Mouse (Mus musculus) heart, postnatal 25 days (tissue): ENCODE data around the gene Dlst. TPM values are rescaled to one million over a fixed set of nuclear protein-coding genes. Genes with fewer than 3 reads are reported as not detected.
A peak's percentile ranks its signal among the peaks of the same experiment; 100 is the strongest.
"Not testable (repeated sequence)": the region's sequence is repeated elsewhere in the genome, so short reads cannot be mapped to it uniquely, and the experiment has no call there.

ENCODE experiments used
- DNase-seq: peaks from one replicate; pipeline ENCODE4 v3.0.0; 2022; ENCODE audit warnings: low spot score
- intact Hi-C: fragments of 180-260 bp; cut with DNase I; formaldehyde crosslinking; loops from one replicate; pipeline ENCODE4 v1.15.1; 2025
- total RNA-seq, 2 experiments: library from RNA; stranded (reverse); gene quantifications; 2 replicates each; pipeline ENCODE4 v1.2.3; 2021

Dlst gene
- total RNA-seq, 2 experiments from 2014 or later = 830 to 838 TPM

DNA sequence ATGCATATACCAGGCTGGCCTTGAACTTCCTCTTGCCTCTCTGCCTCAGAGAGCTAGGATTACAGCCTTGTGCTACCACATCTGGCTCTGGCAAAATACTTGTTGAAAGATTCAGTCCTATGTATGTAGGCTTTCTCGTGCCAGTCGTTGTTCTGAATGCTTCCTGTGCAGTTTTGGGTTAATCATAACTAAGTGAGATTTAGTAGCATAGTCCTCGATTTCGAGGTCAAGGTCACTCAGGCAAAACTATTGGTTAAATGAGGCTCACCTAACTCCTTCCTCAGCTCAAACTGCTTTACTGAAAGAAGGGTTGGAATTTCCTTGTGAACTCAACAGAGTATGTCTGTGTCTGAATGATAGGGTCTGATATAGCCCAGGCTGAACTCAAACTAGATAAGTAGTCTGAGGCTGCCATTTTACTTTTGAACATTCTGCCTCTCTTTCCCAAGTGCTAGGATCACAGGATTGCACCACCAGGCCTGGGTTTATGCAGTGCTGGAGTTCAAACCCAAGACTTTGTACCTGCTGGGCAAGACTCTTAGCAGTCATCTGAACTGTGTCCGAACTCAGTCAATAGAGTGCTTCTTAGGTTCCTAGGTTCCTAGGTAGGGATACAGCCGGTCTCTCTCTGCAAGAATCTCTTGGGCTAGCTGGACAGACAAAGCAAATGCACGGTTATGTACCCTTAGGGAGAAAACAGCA is 2.1 kb downstream of the Dlst start:
- DNase-seq = no peak
- intact Hi-C loops = no loop called here

DNA sequence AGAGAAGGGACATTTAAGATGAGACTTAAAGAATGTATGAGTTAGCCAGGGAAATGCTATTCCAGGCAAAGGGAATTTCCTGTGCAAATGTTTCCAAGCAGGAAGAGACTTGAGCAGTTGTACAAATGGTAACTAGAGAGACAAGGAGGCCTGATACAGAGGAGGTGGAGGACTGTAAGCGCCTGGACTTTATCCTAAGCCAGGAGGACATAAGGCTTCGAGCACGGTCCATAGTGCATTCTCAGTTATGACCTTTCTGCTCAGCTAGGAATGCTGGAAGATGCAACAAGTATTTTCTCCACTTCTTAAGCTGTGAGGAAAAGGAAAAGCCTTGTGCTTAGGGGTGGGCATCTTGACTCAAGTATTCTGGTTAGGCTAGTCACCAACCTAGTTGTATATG is 2.7 kb downstream of the Dlst start:
- DNase-seq = no peak
- intact Hi-C loops = no loop called here

DNA sequence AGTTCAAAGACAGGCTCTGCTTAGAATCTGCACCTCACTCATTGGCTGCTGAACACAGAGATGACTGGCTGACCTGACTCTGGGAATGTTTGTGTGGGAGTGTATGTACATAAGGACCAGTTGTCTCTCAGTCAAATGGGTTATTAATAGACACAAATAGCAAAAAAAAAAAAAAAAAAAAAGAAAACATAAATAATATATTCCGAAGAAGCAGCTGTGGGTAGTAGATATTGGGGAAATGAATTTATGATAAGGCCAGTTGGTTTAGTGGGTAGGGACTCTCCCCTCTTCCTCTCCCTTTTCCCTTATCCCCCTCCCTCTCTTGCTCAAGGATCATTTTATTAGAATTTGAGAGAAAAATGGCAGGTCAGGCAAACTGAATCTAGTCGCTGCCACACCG is 3.3 kb downstream of the Dlst start:
- intact Hi-C loops = no loop called here
- no peak for DNase-seq

DNA sequence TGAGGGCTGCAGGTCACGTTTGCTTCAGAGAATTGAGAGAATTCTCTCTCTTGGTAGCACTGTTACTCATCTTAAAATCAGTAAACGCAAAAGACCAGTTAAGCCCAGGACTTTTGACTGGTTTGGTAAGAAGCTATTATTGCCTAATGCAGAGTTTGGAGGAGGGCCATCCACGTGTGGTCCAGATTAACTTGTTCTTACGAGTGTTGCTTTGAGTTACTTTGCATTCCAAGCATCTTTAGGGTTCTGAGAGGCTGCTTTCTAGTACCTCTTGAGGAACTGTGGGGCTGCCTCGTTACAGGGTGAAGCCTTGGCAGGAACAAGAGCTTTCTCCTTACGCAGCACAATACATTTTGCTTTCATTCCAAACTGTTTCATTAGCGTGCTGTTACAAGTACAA is 5.0 kb downstream of the Dlst start:
- DNase-seq = no peak
- intact Hi-C loops = no loop called here

DNA sequence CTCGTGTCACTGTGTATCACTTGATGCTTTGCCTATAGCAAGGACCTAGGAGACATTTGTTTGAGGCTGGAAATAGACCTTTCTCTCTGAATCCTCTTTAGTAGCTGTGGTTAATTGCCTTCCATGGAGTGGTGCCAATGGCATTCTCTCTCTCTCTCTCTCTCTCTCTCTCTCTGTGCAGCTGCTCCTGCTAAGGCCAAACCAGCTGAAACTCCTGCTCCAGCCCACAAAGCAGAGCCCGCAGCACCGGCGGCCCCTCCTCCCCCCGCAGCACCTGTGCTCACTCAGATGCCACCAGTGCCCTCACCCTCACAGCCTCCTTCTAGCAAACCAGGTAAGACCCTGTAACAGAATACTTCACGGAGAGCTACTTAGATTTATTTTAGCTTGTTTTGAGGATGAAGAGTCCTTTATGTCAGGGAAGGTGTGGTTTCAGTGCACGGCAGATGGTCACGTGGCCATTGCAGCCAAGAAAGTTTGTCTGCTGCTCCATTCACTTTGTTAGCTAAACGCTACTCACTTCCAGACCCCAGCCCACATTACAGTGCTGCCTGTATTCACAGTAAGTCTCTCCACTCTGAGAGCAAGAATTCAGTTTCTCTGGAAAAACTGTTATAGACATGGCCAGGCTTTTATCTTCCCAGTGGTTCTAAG is 11.3 kb downstream of the Dlst start:
- DNase-seq = no peak
- intact Hi-C loops = no loop called here

DNA sequence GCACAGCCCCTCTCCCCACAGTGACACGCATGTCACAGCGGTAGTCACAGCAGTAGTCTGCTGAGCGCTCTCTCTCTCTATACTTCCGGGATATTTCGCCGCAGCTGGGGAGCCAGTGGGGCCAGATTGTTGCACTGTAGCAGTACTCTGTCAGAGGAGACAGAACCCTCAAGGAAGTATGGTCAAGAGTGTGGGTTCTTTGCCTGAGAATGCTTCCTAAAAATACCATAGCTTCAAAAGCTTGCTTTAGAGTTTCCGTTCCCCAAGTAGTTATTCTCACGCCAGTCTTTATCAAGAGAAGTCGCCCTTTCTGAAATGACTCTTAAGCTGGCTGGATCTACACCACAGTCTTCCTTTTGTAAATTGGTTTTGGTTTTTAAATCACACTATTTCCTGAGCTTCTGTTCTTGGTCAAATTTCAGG is 12.5 kb downstream of the Dlst start:
- intact Hi-C loops = no loop called here
- no peak for DNase-seq

DNA sequence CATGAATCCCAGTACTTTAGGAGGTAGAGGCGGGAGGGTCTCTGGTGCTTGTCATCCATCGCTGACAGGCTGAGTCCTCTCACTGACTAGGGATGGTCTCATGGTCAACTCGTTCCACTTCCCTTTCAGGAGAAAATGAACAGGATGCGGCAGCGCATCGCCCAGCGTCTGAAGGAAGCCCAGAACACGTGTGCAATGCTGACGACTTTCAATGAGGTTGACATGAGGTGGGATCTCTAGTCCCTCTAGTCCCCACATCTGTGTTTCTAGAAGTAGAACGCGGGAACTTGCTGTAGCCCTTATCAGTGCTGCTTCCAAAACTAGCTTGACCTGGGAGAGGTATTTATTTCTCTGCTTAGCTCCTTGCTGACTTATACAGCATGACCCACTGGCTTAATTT is 13.0 kb downstream of the Dlst start:
- intact Hi-C loops = no loop called here

DNA sequence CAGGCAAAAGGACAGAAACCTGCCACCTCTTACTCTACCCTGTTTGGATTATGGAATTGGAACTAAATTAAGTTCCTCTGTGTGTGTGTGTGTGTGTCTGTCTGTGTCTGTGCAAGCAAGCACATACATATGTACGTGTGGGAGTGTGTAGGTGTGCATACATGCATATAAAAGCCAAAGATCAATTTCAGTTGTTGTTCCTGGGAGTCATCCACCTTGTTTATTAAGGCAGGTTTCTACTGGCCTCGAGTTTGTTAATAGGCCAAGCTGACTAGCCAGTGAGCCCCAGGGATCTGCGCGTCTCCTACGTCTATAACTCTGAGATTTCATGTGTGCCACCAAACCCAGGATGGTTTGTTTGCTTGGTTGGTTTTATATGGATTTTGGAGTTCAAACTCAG is 14.1 kb downstream of the Dlst start:
- intact Hi-C loops = no loop called here
- no peak for DNase-seq

More for the DNA sequence above, 13.0 kb downstream of the Dlst start:
- DNase-seq = no peak

DNA sequence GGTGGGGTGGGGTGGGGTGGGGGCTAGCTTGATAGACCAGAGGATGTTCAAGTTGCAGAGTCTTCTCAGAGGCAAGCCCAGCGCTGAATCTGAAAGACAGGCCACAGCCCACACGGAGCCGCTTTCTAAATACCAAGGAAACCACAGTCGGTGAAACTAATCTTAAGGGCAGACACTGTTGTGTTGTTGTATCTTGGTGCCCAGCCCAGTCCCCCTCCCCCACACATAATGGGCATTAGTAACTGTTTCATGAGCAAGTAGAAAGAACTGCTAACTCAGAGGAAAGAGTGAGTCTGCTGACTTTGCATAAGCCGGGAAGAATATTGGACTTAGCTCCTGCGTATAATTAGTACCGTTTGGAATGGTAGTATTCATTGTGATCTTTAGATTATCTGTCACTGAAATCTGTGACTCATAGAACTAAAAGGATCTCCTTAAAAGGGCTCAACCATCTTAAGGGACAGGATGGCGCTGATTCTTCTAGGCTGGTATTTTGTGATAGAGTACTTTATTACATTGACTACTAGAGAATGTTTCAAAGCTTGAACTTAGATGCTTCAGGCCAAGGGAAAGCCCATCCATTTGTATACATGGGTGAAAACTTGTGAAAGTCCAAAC is 16.5 kb downstream of the Dlst start:
- no peak for DNase-seq
- intact Hi-C loops = no loop called here

DNA sequence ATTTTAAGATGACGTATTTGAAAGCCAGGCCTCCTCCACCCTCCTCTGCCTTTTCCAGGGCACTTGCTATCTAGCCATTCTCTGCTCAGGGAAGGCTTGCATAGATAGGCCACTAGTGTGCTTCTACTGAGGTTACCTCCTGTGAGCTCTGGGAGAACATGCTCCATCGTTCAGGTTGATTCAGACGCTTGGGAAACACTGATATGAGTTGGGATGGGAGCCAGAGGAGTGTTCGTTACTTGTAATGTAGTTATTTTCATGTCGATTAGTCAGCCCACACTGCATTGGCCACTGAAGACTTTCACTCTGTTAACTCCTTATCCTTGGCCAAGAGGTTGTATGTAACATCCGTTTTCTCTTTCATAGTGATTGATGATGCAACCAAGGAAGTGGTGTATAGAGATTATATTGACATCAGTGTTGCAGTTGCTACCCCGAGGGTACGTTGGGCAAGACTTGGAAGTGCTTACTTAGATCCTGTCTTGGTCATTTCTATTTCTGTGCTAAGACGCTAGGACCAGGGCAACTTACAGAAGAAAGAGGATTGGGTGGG is 18.9 kb downstream of the Dlst start:
- intact Hi-C loops = no loop called here
- DNase-seq = no peak

DNA sequence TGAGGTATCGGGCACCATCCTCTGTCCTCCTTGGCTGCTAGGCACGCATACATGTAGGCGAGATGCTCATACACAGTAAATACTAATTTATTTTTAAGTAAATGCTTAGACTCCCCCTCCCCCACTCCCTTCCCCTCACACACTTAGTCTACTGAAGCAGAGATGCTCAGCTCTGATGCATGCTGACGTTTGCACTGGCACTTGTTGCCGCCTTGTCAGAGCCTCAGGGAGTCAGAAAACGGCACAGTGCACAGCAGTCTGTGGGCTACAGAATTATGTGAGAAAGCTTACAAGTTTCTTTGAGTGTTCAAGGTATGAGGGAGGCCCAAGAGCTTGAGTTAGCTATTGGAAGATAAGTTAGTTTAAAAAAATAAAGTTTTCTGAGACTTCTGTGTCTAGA is 20.7 kb downstream of the Dlst start:
- intact Hi-C loops = no loop called here
- DNase-seq = no peak

DNA sequence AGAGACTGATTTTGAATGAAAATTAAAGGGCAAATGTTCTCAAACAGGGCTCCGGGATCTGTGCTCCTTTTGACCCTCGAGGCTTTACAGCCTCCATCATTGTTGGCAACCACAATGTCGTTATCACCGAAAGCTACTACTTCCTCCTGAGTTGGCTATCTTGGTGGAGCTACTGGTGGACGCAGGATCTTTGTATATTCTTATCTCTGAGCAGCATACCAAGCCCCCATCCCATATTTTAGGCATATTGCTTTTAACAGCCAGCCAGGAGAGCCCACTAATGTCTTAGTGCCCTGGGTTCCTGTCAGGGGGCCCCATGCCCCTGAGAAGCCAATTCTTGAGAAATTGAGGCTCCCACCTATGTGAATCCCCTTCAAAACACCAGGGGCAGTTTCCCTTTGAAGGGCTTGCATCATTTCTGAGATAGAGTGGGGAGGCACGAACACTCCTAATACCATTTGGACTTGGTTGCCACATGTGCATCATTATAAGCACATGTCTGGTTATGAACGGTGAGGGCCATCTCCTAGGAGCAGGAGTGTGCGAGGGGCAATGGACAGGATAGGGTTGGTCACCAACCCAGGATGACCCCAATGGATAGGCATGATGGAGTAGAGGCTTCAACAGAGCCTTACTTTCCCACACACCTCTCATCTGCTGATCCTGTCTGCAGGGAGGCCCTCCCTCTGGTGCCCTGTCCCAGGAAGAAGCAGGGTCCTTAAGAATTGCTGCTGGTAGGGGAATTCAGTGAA is 23.6 kb downstream of the Dlst start:
- no peak for DNase-seq
- intact Hi-C loops = no loop called here

DNA sequence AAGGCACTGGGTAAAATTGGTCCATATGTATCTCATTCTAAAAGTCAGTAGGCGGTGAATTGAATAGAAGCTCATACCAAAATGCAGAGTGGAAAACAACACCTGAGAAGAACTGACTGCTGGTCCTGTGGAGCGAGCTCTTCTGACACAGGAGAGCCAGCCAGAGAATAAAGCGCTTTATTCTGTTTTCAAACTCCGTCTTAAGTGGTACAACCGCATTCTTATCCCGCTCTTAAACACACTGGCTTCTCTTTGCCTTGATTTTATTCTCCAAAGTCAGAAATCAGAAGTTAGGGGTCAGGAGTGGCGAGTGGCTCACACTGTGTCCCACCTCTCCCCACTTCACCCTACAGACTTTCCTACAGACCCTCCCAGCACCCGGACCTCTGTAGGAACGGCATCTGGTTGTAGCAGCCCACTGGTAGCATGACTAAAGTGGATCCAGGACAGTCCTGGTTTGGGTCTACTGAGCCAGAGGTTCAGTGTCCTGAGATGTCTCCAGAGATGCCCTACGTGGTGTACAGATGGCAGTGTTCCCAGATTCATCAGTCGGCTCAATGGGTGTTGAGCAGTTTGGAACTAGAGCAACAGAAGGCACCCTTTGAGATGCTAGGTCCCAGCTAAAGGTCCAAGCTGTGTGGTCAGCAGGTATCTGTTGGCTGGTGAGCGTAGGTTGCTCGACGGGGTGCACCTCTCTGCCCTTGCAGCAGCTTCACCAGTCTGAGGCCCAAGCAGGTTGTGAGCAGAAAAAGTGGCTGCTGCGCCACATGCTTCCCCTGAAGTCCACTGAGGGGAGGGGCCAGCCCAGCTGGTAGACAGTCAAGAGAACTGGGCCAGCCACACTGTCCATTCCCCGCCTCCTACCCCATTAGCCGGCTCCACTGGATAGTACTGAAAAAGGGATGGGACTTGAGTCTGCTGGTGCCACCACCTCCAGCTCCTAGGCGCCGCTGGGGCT is 25.2 kb downstream of the Dlst start:
- intact Hi-C loops = no loop called here
- no peak for DNase-seq

DNA sequence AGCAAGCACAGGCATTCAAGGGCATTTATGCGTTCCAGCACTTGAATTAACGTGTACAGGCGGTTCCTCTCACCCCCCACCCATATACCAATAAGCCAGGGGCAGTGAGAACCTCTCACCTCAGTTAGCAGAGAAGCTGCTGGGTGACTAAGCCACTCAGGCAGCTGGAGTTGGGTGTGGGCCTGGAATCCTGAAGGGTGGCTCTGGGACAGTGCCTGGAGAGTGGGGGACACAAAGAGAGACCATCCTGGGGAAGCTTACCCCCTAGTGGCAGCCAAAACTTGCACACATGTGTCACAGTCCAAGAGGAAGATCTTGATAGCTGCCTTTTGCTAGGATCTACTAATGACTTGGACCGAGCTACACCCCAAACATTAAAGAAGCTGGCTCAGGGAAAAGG is 26.0 kb downstream of the Dlst start:
- DNase-seq = no peak
- intact Hi-C loops = no loop called here

DNA sequence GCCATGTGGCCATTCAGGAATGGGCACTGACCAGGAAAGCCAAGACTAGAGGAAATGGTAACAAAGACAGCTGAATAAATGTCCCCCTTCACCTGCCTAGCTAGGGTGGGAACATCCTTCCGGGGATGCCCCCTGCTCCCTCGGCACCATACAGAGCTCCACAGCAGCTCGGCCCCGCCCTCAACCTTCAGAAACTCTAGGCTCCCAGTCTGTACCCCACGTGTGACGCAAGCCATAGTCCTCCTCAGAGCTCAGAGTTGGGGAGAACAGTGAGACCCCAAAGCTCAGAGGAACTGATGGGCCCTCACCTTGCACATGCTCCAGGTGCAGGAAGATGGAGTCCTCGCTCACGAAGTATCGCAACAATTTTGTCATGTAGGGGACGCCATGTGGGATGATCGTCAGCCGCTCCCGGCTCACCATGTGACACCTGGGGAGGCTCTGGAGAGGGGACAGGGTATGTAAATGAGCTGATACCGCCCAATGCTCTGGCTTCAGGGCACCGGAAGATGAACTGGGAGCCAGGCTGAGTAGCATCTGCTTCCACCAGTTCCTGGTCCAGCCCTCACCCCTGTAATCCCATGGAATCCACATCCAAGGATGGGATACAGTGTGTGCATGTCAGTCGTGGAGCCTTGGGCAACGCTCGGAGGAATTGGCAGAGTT is 29.5 kb downstream of the Dlst start:
- DNase-seq = no peak
- intact Hi-C loops = loop anchor here (5.0 kb wide), 1 partner anchor 48 kb away; no protein-coding TSS in a partner anchor

DNA sequence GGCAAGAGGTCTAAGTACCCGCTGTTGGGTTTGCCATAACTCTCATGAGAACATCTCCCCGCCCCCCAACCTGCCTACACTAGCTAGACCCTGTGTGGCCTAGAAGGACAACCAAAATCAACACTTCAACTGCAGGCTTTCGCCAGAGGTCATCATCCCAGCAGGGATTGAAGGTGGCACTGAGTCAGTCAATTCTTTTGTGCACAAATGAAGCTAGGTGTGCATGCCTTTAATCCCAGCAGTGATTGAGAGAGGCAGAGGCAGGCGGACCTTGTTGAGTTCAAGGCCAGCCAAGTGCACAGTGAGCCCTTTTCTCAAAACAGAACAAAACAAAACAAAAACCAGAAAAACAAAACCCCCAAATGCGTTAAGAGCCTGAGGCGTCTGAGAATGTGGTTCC is 30.5 kb downstream of the Dlst start:
- intact Hi-C loops = loop anchor here (5.0 kb wide), 1 partner anchor 49 kb away; no protein-coding TSS in a partner anchor
- DNase-seq = no peak

DNA sequence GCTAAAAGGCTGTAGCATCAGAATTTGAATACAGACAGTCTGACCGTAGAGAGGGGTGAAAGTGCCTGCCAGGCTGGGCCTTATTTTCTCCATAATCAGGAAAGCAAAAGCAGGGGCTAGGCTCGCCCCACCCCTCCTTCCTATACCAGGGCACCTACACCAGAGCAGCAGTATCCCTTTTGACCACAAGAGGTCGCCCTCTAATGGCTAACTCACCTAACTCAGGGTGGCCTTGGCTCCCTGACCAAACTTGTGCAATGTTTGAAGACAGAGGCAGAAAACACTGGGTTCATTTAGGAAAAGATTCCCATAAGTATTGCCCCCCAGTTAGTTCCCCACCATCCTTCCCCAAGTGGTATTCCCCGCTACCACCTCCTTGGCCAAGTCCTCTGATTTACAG is 32.2 kb downstream of the Dlst start:
- intact Hi-C loops = loop anchor here (1.0 to 5.0 kb wide), 3 partner anchors 26 to 162 kb away; no protein-coding TSS in a partner anchor
- peak; percentile 53 for DNase-seq

DNA sequence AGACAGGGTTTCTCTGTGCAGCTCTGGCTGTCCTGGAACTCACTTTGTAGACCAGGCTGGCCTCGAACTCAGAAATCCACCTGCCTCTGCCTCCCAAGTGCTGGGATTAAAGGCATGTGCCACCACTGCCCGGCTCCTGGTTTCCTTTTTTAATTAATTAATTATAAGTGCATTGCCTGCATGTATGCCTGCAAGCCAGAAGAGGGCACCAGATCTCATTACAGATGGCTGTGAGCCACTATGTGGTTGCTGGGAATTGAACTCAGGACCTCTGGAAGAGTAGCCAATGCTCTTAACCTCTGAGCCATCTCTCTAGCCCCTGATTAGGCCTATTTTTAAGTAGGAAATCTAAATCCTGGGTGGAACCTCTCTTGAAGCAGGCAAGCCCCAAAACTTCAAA is 33.6 kb downstream of the Dlst start:
- intact Hi-C loops = loop anchor here (5.0 kb wide), 1 partner anchor 52 kb away; no protein-coding TSS in a partner anchor
- DNase-seq = not testable (repeated sequence)
